Mouse (Mus musculus): ENCODE data around the gene Foxn3. TPM values are rescaled to one million over a fixed set of nuclear protein-coding genes. Genes with fewer than 3 reads are reported as not detected.

Foxn3 gene
- total and polyA plus RNA-seq, 3 experiments: 9.7 to 26.8 (median 11.0) TPM

- H3K27me3 ChIP-seq (replicated peaks): no peaks in the 10 kb centered on the region
- no peak overlapping the region for H3K4me3 ChIP-seq (replicated peaks in 1 of 3; ENCODE audit: low read depth in 2 of 3, low read length in 2 of 3, poor library complexity in 1 of 3)
- H3K4me2 ChIP-seq (ENCODE audit: insufficient read depth, low read depth, poor library complexity, severe bottlenecking): no peak overlapping the region
- H3K36me3 ChIP-seq (replicated peaks in 1 of 2; ENCODE audit: control insufficient read depth in 1 of 2, insufficient read depth in 1 of 2, low read length in 1 of 2): peaks cover 3 to 33% of the 10 kb centered on the region in 2 experiments
- H3K9ac ChIP-seq (ENCODE audit: insufficient read depth, low read depth): no peak overlapping the region
- DNase-seq (ENCODE audit: extremely low read depth): no peak
- in situ Hi-C loops (cut with MboI; ENCODE audit: low pct_ligation_motif_present, low pct_unique_long_range_greater_than_20kb, low sequenced_read_pairs): no loop called here
- H3K27ac ChIP-seq (ENCODE audit: insufficient read depth, low read depth): no peak overlapping the region
- H3K79me2 ChIP-seq (replicated peaks; ENCODE audit: control insufficient read depth, extremely low read depth, insufficient read depth, poor library complexity, severe bottlenecking): no peaks in the 10 kb centered on the region
- TF ChIP-seq ZNF384 (IDR thresholded peaks at IDR 0.05; ENCODE audit: low read depth, low read length) (no peak), SMC3 (IDR thresholded peaks at IDR 0.05; ENCODE audit: low read depth, low read length) (no peak), UBTF (IDR thresholded peaks at IDR 0.05; ENCODE audit: low read depth, low read length) (no peak), GABPA (IDR thresholded peaks at IDR 0.05; ENCODE audit: insufficient replicate concordance, low read depth, low read length) (no peak), KAT2A (IDR thresholded peaks at IDR 0.05; ENCODE audit: insufficient replicate concordance, low read length) (no peak), ELF1 (IDR thresholded peaks at IDR 0.05; ENCODE audit: low read depth, low read length) (no peak), IRF4 (IDR thresholded peaks at IDR 0.05; ENCODE audit: low read depth, low read length) (no peak), RCOR1 (conservative IDR thresholded peaks at IDR 0.05; ENCODE audit: low read depth, low read length) (no peak), TBP (conservative IDR thresholded peaks at IDR 0.05; ENCODE audit: low read depth, low read length) (no peak), SIN3A (IDR thresholded peaks at IDR 0.05; ENCODE audit: low read length) (no peak), MYC (IDR thresholded peaks at IDR 0.05; ENCODE audit: low read depth, low read length) (no peak), EP300 (IDR thresholded peaks at IDR 0.05; ENCODE audit: low read length) (no peak), MAFK (IDR thresholded peaks at IDR 0.05; ENCODE audit: insufficient replicate concordance, low read length) (no peak), USF2 (conservative IDR thresholded peaks at IDR 0.05; ENCODE audit: low read depth, low read length) (no peak), ETS1 (conservative IDR thresholded peaks at IDR 0.05; ENCODE audit: low read depth, low read length) (no peak), NRF1 (IDR thresholded peaks at IDR 0.05; ENCODE audit: low read depth, low read length) (no peak), MEF2A (IDR thresholded peaks at IDR 0.05; ENCODE audit: borderline replicate concordance, low read depth, low read length) (no peak), MAX (IDR thresholded peaks at IDR 0.05; ENCODE audit: low read length) (no peak)
- no peaks in the 10 kb centered on the region for H3K9me3 ChIP-seq (replicated peaks; ENCODE audit: low read length)
- dilution Hi-C loops (cut with MboI; ENCODE audit: extremely low pct_ligation_motif_present, extremely low pct_unique_long_range_greater_than_20kb, low sequenced_read_pairs): no loop called here
- peaks cover 0 to 4% of the 10 kb centered on the region in 2 experiments; a peak in 2 of 4 replicates for H3K4me1 ChIP-seq (ENCODE audit: control insufficient read depth in 1 of 2, insufficient read depth in 2 of 2)
These were observed 134.3 kb downstream of the Foxn3 start for GRCm38 (mm10) chr12:99429101-99429500.

GRCm38 (mm10) chr12:99426207-99426916, 137.0 kb downstream of the Foxn3 start:
- Histone ChIP-seq H3K4me1 (ENCODE audit: control insufficient read depth in 1 of 2, insufficient read depth in 2 of 2) (peaks cover 0 to 4% of the 10 kb centered on the region in 2 experiments; a peak in 2 of 4 replicates), H3K36me3 (replicated peaks in 1 of 2; ENCODE audit: control insufficient read depth in 1 of 2, insufficient read depth in 1 of 2, low read length in 1 of 2) (peaks cover 5 to 42% of the 10 kb centered on the region in 2 experiments), H3K27me3 (replicated peaks) (no peaks in the 10 kb centered on the region), H3K9ac (ENCODE audit: insufficient read depth, low read depth) (no peak overlapping the region), H3K4me3 (replicated peaks in 1 of 3; ENCODE audit: low read depth in 2 of 3, low read length in 2 of 3, poor library complexity in 1 of 3) (no peak overlapping the region), H3K79me2 (replicated peaks; ENCODE audit: control insufficient read depth, extremely low read depth, insufficient read depth, poor library complexity, severe bottlenecking) (no peaks in the 10 kb centered on the region; the same call in 1 of the 2 replicates), H3K27ac (ENCODE audit: insufficient read depth, low read depth) (no peak overlapping the region), H3K9me3 (replicated peaks; ENCODE audit: low read length) (no peaks in the 10 kb centered on the region), H3K4me2 (ENCODE audit: insufficient read depth, low read depth, poor library complexity, severe bottlenecking) (no peak overlapping the region)
- DNase-seq (ENCODE audit: extremely low read depth): no peak
- TF ChIP-seq MAX (IDR thresholded peaks at IDR 0.05; ENCODE audit: low read length): no peak
- TF ChIP-seq MEF2A (IDR thresholded peaks at IDR 0.05; ENCODE audit: borderline replicate concordance, low read depth, low read length): no peak
- no peak for TF ChIP-seq PAX5 (IDR thresholded peaks at IDR 0.05; ENCODE audit: low read length)
- TF ChIP-seq UBTF (IDR thresholded peaks at IDR 0.05; ENCODE audit: low read depth, low read length): no peak
- no peak for TF ChIP-seq JUN (IDR thresholded peaks at IDR 0.05; ENCODE audit: insufficient read depth, low read depth, low read length)
- TF ChIP-seq TBP (conservative IDR thresholded peaks at IDR 0.05; ENCODE audit: low read depth, low read length): no peak
- no peak for TF ChIP-seq NELFE (IDR thresholded peaks at IDR 0.05; ENCODE audit: low read depth, low read length)
- TF ChIP-seq NRF1 (IDR thresholded peaks at IDR 0.05; ENCODE audit: low read depth, low read length): no peak
- TF ChIP-seq MAZ (IDR thresholded peaks at IDR 0.05; ENCODE audit: low read depth, low read length): no peak
- TF ChIP-seq CHD2 (IDR thresholded peaks at IDR 0.05; ENCODE audit: low read length): no peak
- no peak for TF ChIP-seq MYC (IDR thresholded peaks at IDR 0.05; ENCODE audit: low read depth, low read length)
- no peak for TF ChIP-seq MAFK (IDR thresholded peaks at IDR 0.05; ENCODE audit: insufficient replicate concordance, low read length)
- no peak for TF ChIP-seq KAT2A (IDR thresholded peaks at IDR 0.05; ENCODE audit: insufficient replicate concordance, low read length)
- in situ Hi-C loops (cut with MboI; ENCODE audit: low pct_ligation_motif_present, low pct_unique_long_range_greater_than_20kb, low sequenced_read_pairs): no loop called here
- dilution Hi-C loops (cut with MboI; ENCODE audit: extremely low pct_ligation_motif_present, extremely low pct_unique_long_range_greater_than_20kb, low sequenced_read_pairs): no loop called here

Measured in CH12.LX (cell line).